Mouse (Mus musculus) bone marrow, adult 2 months (tissue): ENCODE data around the gene 9130023H24Rik. TPM values are rescaled to one million over a fixed set of nuclear protein-coding genes. Genes with fewer than 3 reads are reported as not detected.

Experiments used
- H3K27ac ChIP-seq: fragments of 200-500 bp; 2 replicates; pipeline ENCODE4 v1.5.1; 2012; ENCODE audit warnings: low read depth, mild to moderate bottlenecking, control low read depth, inconsistent platforms, low read length; ENCODE audit not compliant: control insufficient read depth, poor library complexity, insufficient read depth
- H3K4me1 ChIP-seq: fragments of 200-500 bp; 2 replicates; pipeline ENCODE4 v1.6.1; 2011; ENCODE audit warnings: low read length; ENCODE audit not compliant: control insufficient read depth, insufficient read depth
- H3K4me3 ChIP-seq: fragments of 200-500 bp; replicated peaks from 2 replicates; pipeline ENCODE3; 2011; ENCODE audit warnings: mild to moderate bottlenecking, low read depth, low read length, control low read depth; ENCODE audit not compliant: control insufficient read depth
- CTCF ChIP-seq: fragments of 200-500 bp; IDR thresholded peaks from 2 replicates; pipeline ENCODE4 v1.5.1; 2011; ENCODE audit warnings: low read length, control low read depth; ENCODE audit not compliant: control insufficient read depth, insufficient read depth
- POLR2A ChIP-seq: fragments of 200-500 bp; IDR thresholded peaks from 2 replicates; pipeline ENCODE4 v1.6.1; 2011; ENCODE audit warnings: low read depth, mild to moderate bottlenecking, control low read depth, low read length, borderline replicate concordance; ENCODE audit not compliant: control insufficient read depth
- WGBS: fragments of 180-500 bp; shearing (Covaris S2); methylation state at CpG from one replicate; pipeline ENCODE4 v1.1.7; 2018; 5-methylcytosine and 5-hydroxymethylcytosine counted together
- polyA plus RNA-seq: library from polyadenylated mRNA; stranded (reverse); fragments of >200 nt; gene quantifications from 2 replicates; pipeline ENCODE4 v1.2.4, GENCODE M21; 2011; ENCODE audit warnings: low replicate concordance; ENCODE audit not compliant: missing spikeins, insufficient read depth, insufficient read length

9130023H24Rik gene
- polyA plus RNA-seq, 1 experiment = 4.7 TPM

GRCm38 (mm10) chr7:128203071-128203470 lies 34.8 kb downstream of the 9130023H24Rik start:
- peaks cover 4% of the 10 kb centered on the region for H3K4me1 ChIP-seq
- 89% methylated on average over 9 of the region's 9 CpGs for WGBS
- no peak overlapping the region for H3K4me3 ChIP-seq
- TF ChIP-seq POLR2A (no peak), CTCF (no peak)
- no peak overlapping the region for H3K27ac ChIP-seq

- 78% methylated on average over 9 of the region's 9 CpGs for WGBS
- Histone ChIP-seq H3K27ac (no peak overlapping the region), H3K4me3 (no peak overlapping the region), H3K4me1 (peaks cover 4% of the 10 kb centered on the region)
- no peak for TF ChIP-seq POLR2A
- no peak for TF ChIP-seq CTCF
Measured at GRCm38 (mm10) chr7:128201607-128202006, 36.2 kb downstream of the 9130023H24Rik start.

Other genes starting within 250 kb of the 9130023H24Rik start
- gene Pycard, start 244.2 kb downstream of the 9130023H24Rik start, polyA plus RNA-seq = 17.7 and 19.9 TPM in 2 replicates
- gene Trim72, start 234.1 kb downstream of the 9130023H24Rik start, polyA plus RNA-seq = 0.45 and 1.1 TPM in 2 replicates
- gene Itgam, start 175.4 kb downstream of the 9130023H24Rik start, polyA plus RNA-seq = 15.4 and 60.8 TPM in 2 replicates
- 8.2 and 16.7 TPM in 2 replicates for gene Gm49368, start 175.3 kb downstream of the 9130023H24Rik start, polyA plus RNA-seq
- 1.2 and 9.5 TPM in 2 replicates for gene Itgax, start 108.5 kb downstream of the 9130023H24Rik start, polyA plus RNA-seq
- gene Itgad, start 83.7 kb downstream of the 9130023H24Rik start, polyA plus RNA-seq = 5.9 and 9.8 TPM in 2 replicates
- gene Cox6a2, start 31.6 kb downstream of the 9130023H24Rik start, polyA plus RNA-seq = 8.4 TPM in 1 of 2 replicates, not detected in the other
- gene Armc5, start 689 bp downstream of the 9130023H24Rik start, polyA plus RNA-seq = 8.9 and 13.8 TPM in 2 replicates
- gene Tgfb1i1, start 8.8 kb upstream of the 9130023H24Rik start, polyA plus RNA-seq = 13.9 and 22.2 TPM in 2 replicates
- gene Slc5a2, start 27.6 kb upstream of the 9130023H24Rik start, polyA plus RNA-seq = 2.0 and 3.6 TPM in 2 replicates
- gene BC017158, start 60.1 kb upstream of the 9130023H24Rik start, polyA plus RNA-seq = 20.0 and 37.3 TPM in 2 replicates
- gene Rgs10, start 180.7 kb upstream of the 9130023H24Rik start, polyA plus RNA-seq = 89.2 and 118 TPM in 2 replicates
- gene Tial1, start 223.7 kb upstream of the 9130023H24Rik start, polyA plus RNA-seq = 97.6 and 180 TPM in 2 replicates